Mouse (Mus musculus) regulatory T cell (primary cell): ENCODE measurements around the gene Hs1bp3.

ENCODE experiments used
- in situ Hi-C: fragments of 300-600 bp; cut with MboI, MseI; formaldehyde crosslinking; loops from one replicate; pipeline ENCODE4 v1.15.1; 2025; ENCODE audit warnings: high pct_unique_total_duplicates

The Hs1bp3 gene

GRCm38 (mm10) chr12:8313270-8313771 lies at the start of gene Hs1bp3:
Hs1bp3 (plus strand) TSS chr12:8313432.
- in situ Hi-C loops: no loop called here

DNA sequence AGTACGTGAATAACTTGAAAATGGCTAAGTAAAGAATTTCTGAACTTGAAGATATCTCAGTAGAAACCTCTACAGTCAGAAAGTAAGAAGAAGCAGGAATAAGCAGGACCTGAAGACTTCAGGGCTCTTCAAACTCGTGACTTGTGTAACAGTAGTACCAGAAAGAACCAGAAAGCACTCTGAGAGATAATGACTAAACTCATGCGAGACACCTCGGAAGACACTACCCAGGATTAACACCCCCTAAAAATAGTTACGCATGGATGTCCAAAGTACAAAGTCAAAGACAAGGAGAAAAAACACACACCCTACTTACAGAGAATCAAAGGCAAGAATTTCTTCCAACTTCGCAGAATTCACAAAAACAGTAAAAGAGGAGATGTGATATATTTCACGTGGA lies 46.9 kb upstream of the Hs1bp3 start:
- in situ Hi-C loops: no loop called here

DNA sequence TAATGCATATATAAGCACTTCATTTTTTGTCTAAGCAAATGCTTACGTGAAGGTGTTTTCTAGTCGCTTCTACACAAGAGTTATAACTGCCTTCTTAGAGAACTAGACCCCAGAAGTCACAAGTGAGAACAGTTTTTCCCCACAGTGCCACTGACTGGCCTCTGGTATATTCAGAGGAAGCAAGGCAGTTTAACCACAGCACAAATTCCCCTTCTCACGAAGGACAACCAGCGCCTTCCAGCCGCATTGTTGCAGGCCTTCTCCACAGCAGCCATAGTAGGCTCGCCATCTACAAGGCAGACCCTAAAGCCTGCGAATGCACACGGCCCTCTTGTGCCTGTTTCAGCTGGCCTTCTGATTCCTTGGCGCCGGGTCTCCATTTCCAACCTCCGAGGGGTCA lies 43.6 kb upstream of the Hs1bp3 start:
- in situ Hi-C loops: no loop called here

GRCm38 (mm10) chr12:8271405-8271804 lies 41.8 kb upstream of the Hs1bp3 start:
- in situ Hi-C loops: no loop called here

GRCm38 (mm10) chr12:8273471-8274171 lies 39.6 kb upstream of the Hs1bp3 start:
- in situ Hi-C loops: no loop called here

DNA sequence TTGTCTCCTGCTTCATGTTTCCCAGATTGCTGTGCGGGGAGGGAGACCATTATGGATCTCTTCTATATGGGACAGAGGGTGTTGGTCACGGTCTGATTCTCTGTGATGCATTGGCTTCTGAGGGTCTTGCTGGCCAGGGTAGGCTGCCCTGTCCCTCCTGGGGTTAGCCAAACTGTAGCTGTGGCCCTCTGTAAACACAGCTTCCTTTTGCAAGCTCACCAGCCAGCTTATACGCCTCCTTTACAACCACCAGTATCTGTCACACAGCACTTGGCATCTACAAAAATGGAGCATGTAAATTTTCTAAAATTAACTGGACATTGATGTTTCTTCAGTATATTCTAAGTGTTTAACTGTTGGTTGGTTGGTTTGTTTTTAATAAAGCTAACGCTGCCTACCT lies 37.8 kb upstream of the Hs1bp3 start:
- in situ Hi-C loops: no loop called here

DNA sequence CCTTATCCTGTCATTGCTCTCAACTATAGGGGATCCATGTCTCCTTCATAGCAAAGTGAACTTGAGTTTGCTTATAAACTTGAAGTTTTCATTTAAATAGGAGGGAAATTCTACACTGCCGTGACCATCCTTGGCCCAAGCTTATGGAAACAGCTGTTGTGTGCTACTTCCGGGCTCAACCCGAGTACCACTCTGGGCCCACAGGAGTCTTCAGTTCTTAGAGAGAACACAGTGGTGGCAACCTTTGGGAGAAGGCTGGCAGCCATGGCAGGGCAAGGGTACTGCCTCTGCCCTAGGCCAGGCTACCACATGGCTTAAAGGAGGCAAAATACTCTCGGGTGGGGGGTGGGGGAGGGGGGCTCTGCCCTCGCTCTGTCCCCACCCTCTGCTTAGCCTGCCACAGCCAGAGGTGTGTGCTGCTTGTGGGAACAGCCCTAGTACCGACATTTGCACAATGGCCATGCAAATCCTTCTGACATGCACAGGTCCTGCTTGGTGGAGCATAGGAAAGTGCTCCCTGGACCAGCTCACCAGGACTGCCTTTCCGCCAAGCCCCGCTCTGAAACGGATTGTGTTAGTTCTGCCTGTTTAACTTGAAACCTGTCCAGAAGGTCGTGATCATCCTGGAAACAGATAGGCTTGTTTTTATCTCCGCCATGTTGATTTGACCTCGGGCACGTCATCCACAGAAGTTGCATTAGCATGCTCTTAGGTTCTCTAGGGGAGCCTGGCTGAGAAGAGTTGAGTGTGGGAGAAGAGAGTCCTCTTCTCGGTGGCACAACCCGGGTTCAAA lies 31.8 kb upstream of the Hs1bp3 start:
- in situ Hi-C loops: no loop called here

DNA sequence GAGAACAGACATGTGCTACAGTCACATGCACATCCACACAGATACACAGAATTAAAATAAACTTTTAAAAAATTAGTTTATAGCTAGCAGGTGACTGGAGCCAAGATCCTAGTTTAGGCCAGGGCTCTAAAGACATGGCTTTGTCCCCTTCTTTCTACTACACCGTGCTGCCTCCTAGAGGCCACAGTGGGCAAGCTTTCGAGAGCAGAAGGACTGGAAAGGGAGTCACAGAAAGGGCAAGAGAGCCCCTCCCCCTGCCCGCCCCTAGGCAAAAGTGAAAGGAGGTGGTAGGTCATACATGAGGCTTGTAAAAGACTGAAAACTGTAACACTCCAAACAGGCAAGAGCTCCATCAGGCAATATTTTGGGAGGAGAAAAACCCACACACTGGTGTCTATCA lies 25.3 kb upstream of the Hs1bp3 start:
- in situ Hi-C loops: no loop called here

- in situ Hi-C loops: no loop called here
Observed at GRCm38 (mm10) chr12:8289099-8289498, 24.1 kb upstream of the Hs1bp3 start.

DNA sequence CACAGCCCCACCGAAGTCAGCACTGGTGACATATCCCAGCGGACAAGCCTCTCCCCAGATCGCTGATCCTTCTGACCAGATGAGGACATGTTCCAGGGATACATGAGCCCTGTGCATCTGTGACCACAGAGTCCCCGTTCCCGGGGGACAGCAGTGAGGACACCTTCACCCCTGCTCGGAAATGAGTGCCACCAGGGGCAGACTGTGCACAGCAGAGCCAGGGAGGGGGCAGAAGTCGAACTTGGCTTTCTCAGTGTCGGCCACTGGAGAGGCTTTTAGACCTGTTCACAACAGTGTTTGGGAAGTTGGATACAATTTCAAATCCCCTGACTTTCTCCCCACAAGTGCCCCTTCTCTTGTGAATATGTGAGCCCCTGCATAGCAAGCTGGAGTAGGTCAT lies 23.7 kb upstream of the Hs1bp3 start:
- in situ Hi-C loops: no loop called here

DNA sequence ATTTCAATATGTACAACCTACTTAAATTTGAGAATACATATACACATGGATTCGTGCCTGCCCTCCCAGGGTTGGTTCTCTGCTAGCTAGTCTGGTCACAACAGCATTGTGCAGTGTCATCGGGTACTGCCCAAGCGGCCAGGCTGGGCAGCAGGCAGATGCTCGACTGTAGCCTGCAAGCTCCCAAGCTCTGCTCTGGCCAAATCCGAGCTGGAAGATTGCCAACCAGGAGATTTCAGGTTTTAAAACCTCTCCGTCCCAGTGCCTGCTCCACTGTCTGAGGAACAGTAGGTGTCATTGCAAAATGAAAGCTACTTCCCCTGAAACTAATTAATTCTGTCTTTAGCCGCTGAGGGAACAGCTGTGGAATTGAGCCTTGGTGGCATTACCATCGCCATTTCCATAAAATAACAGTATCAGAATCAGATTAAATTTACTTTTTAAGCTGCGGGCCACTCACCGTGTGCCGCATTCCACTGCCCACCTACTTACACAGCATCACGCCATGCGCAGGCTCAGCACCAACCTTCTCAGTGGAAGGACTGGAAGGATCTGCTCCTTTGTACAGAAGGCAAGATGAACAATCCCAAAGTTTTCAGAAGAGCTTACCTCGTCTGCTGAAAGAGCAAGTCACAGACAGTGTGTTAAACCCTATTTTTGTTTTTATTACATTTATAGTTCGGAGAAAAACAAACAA lies 21.9 kb upstream of the Hs1bp3 start:
- in situ Hi-C loops: no loop called here

DNA sequence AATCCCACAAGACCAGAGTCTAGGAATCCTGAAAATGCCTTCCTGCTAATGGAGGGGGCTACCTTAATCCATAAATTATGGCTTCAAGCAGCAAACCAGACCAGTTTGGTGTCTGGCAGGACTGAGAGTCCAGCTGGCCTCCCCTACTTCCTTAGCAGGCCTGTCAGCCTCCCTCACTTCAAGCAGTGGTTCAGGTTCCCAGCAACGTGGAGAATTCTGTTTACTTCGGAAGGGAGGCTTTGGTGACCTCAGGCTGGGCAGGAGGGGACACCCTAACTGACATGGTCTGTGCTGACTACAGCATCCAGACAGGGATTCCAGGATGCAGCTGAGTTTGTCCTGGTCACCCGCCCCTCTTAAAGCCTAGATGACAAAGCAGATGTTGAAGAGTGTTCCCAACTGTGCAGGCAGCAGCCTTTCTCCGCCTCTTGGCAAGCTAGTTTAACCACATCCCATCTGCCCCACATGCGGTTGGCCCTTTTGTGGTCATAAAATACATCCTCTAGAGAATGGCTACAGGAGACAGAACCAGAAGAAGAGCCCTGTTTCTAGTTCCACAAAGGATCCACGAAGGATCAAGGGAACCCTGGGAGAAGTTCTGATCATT lies 17.8 kb upstream of the Hs1bp3 start:
- in situ Hi-C loops: no loop called here

GRCm38 (mm10) chr12:8296154-8296553 lies 17.1 kb upstream of the Hs1bp3 start:
- in situ Hi-C loops: no loop called here

DNA sequence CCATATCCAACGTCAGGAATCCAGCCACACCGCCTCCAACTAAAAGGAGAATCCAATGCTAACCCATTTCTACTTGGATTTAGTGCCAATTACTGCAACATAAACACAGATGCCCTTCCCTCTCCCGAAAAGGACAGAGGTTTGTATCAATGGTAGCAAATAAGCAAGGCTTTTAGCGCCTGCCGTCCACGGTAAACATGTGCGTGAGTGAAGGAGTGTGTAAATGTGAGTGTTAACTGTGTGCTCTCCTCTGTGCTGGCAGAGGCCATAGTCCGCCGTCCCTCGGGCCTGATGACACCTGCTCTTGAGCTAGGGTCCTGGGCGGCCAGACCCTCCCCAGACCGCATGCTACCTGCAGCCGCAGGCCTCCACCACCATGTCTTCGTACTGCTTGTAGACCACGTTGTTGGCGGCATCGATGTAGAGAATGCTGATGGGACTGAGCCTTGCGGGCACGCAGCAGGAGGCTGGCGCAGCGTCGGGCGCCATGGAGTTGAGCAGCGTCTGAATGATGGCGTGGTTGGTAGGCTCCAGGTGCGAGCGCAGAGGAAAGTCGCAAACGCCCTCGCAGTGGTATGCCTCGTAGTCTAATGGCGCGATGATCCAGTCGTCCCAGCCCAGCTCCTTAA lies 15.5 kb upstream of the Hs1bp3 start:
- in situ Hi-C loops: no loop called here

DNA sequence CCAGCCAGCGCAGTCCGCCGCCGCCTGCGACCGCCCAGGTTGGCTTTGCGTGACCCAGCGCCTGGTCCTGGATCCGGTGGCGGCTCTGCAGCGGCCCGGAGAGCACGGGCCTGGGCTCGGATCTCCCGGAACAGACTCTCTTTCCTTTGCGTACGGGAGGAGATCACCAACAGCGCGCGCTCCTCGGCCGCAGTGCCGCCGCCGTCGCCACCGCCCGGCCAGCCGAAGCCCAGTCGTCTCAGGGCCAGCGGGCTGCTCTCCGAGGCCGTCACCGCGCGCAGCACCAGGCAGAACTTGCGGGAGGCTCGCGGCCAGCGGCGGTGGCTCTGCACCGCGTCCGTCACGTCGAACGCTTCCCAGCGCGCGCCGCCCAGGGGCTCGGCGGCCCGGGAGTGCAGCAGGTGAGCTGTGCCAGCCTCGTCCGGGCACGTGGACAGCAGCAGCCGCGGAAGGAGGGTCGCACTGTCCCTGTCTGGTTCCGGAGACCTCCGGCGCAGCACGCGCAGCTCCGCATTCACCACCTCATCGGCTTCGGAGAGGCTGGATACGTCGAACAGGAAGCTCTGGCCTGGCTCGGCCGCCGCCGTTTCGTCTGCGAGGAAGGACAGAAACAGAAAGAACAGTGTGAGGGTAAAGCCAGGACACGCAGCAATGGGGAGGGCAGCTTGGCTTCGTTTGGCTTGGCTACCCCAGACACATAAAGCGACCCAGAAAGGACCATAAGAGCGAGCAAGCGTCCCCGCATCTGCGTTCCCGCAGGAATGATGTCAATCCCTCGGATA lies 14.7 kb upstream of the Hs1bp3 start:
- in situ Hi-C loops: no loop called here

- in situ Hi-C loops: loop anchor here (5.0 kb wide), 1 partner anchor 247 kb away; no protein-coding TSS in a partner anchor
Observed at GRCm38 (mm10) chr12:8299143-8300110, 13.8 kb upstream of the Hs1bp3 start.

- in situ Hi-C loops: loop anchor here (5.0 kb wide), 1 partner anchor 248 kb away; no protein-coding TSS in a partner anchor
Observed at GRCm38 (mm10) chr12:8300111-8300480, 13.1 kb upstream of the Hs1bp3 start.

GRCm38 (mm10) chr12:8300521-8300920 lies 12.7 kb upstream of the Hs1bp3 start:
- in situ Hi-C loops: loop anchor here (5.0 kb wide), 1 partner anchor 248 kb away; no protein-coding TSS in a partner anchor
